Mouse (Mus musculus) forebrain, postnatal 0 days (tissue): Measurements from ENCODE around the gene Cdiptos. TPM values are rescaled to one million over a fixed set of nuclear protein-coding genes. Genes with fewer than 3 reads are reported as not detected.

Experiments used
- ATAC-seq: fragments of 200-750 bp; cut with Nextera tagmentation; 2 replicates; pipeline ENCODE4 v1.8.0; 2017; ENCODE audit warnings: mild to moderate bottlenecking, moderate library complexity
- DNase-seq: peaks from one replicate; pipeline ENCODE4 v3.0.0-alpha.2; 2015
- H3K27ac ChIP-seq: fragments of 300-500 bp; sonication (generic); 2 replicates; pipeline ENCODE4 v1.5.1; 2014; ENCODE audit warnings: low read depth, mild to moderate bottlenecking, antibody characterized with exemption, low read length, moderate library complexity, mixed read lengths
- H3K27me3 ChIP-seq: fragments of 300-500 bp; sonication (generic); 2 replicates; pipeline ENCODE4 v1.6.1; 2014; ENCODE audit warnings: mild to moderate bottlenecking, low read length, mixed read lengths; ENCODE audit not compliant: insufficient read depth
- H3K36me3 ChIP-seq: fragments of 300-500 bp; sonication (generic); 2 replicates; pipeline ENCODE4 v1.6.1; 2014; ENCODE audit warnings: mild to moderate bottlenecking, moderate library complexity; ENCODE audit not compliant: insufficient read depth
- H3K4me1 ChIP-seq: fragments of 300-500 bp; sonication (generic); 2 replicates; pipeline ENCODE4 v1.6.1; 2014; ENCODE audit warnings: antibody characterized with exemption; ENCODE audit not compliant: insufficient read depth
- H3K4me2 ChIP-seq: fragments of 300-500 bp; sonication (generic); 2 replicates; pipeline ENCODE4 v1.6.1; 2014; ENCODE audit warnings: low read depth, mild to moderate bottlenecking, moderate library complexity
- H3K4me3 ChIP-seq: fragments of 300-500 bp; sonication (generic); 2 replicates; pipeline ENCODE4 v1.5.1; 2014; ENCODE audit warnings: low read depth, low read length, mixed read lengths
- H3K9ac ChIP-seq: fragments of 300-500 bp; sonication (generic); 2 replicates; pipeline ENCODE4 v1.6.1; 2014; ENCODE audit warnings: mild to moderate bottlenecking
- H3K9me3 ChIP-seq: fragments of 300-500 bp; sonication (generic); 2 replicates; pipeline ENCODE4 v1.6.1; 2016; ENCODE audit warnings: low read length
- CTCF ChIP-seq: sonication (generic); IDR thresholded peaks from 2 replicates; pipeline ENCODE4 v1.5.1; 2016; ENCODE audit warnings: antibody characterized with exemption, control low read depth, low read depth
- whole genome bisulfite sequencing: fragments of 180-500 bp; shearing (Covaris S2); extraction: QIAGEN DNeasy Blood & Tissue Kit; methylation state at CpG from one replicate; pipeline ENCODE4 v1.1.7; 2014; 5-methylcytosine and 5-hydroxymethylcytosine counted together
- polyA plus RNA-seq: library from polyadenylated mRNA; unstranded; fragments of >200 nt; fragmentation: Nextera tagmentation; extraction: Ambion mirVana; gene quantifications from 2 replicates; pipeline ENCODE4 v1.2.1, GENCODE M21; 2015
- total RNA-seq: library from RNA; depleted of rRNA; stranded (reverse); fragments of >200 nt; gene quantifications from 2 replicates; pipeline ENCODE4 v1.2.3, GENCODE M21; 2014

The Cdiptos gene
- total and polyA plus RNA-seq, 2 experiments from 2014 or later, result 0.53 TPM; not detected in 1

- DNase-seq, result peak; percentile 59
- Histone ChIP-seq H3K9me3 (no peaks in the 10 kb centered on the region), H3K4me2 (peak overlapping the region; percentile 88), H3K36me3 (peaks cover 17% of the 10 kb centered on the region), H3K27ac (peak overlapping the region; percentile 86), H3K27me3 (no peaks in the 10 kb centered on the region), H3K4me3 (peak overlapping the region; percentile 46), H3K4me1 (peaks cover 50% of the 10 kb centered on the region), H3K9ac (peak overlapping the region; percentile 71)
- 0 out of 2 replicates have a peak, but pooled peaks have one; percentile 0 for TF ChIP-seq CTCF
- no peak for ATAC-seq
- 32% methylated on average over 5 of the region's 5 CpGs for WGBS
Observed at GRCm38 (mm10) chr7:127021563-127022527, 45.9 kb upstream of the Cdiptos start.

GRCm38 (mm10) chr7:127020901-127021562 is 45.1 kb upstream of the Cdiptos start, which contains the start of the genes Gm42742 and Prrt2:
Gene Gm42742, minus strand, starts transcription at chr7:127021097.
Gene Prrt2, minus strand, starts transcription at chr7:127021211.
- ATAC-seq, result peak; percentile 30
- WGBS, result 3% methylated on average over 34 of the region's 37 CpGs

GRCm38 (mm10) chr7:127020491-127020890 is 44.6 kb upstream of the Cdiptos start:
- peaks cover 56% of the 10 kb centered on the region for H3K4me1 ChIP-seq
- peak overlapping the region; percentile 88 for H3K4me2 ChIP-seq
- TF ChIP-seq CTCF, result no peak
- H3K4me3 ChIP-seq, result peak overlapping the region; percentile 46
- 12% methylated on average over 5 of the region's 5 CpGs for WGBS
- ATAC-seq (no peak), DNase-seq (no peak)
- peak overlapping the region; percentile 71 for H3K9ac ChIP-seq
- H3K36me3 ChIP-seq, result peaks cover 17% of the 10 kb centered on the region
- peak overlapping the region; percentile 86 for H3K27ac ChIP-seq
- H3K9me3 ChIP-seq, result no peaks in the 10 kb centered on the region
- H3K27me3 ChIP-seq, result no peaks in the 10 kb centered on the region

More at GRCm38 (mm10) chr7:127020901-127021562, 45.1 kb upstream of the Cdiptos start, which contains the start of the genes Gm42742 and Prrt2:
- TF ChIP-seq CTCF, result 0 out of 2 replicates have a peak, but pooled peaks have one; percentile 1
- Histone ChIP-seq H3K4me3 (peak within 1 kb of the TSS; percentile 46), H3K4me1 (peaks cover 51% of the 10 kb centered on the region), H3K9ac (peak within 1 kb of the TSS; percentile 71), H3K27me3 (no peaks in the 10 kb centered on the region), H3K27ac (peak within 1 kb of the TSS; percentile 86), H3K4me2 (peak within 1 kb of the TSS; percentile 88), H3K9me3 (no peaks in the 10 kb centered on the region), H3K36me3 (peaks cover 17% of the 10 kb centered on the region)
- DNase-seq, result peak; percentile 73

- no peak for TF ChIP-seq CTCF
- 40% methylated on average over 3 of the region's 3 CpGs for WGBS
- H3K4me3 ChIP-seq, result peak overlapping the region; percentile 46
- ATAC-seq (no peak), DNase-seq (peak; percentile 24)
- no peaks in the 10 kb centered on the region for H3K27me3 ChIP-seq
- H3K36me3 ChIP-seq, result peaks cover 19% of the 10 kb centered on the region
- H3K9ac ChIP-seq, result peak overlapping the region; percentile 71
- H3K4me2 ChIP-seq, result peak overlapping the region; percentile 88
- H3K4me1 ChIP-seq, result peaks cover 56% of the 10 kb centered on the region
- peak overlapping the region; percentile 86 for H3K27ac ChIP-seq
- H3K9me3 ChIP-seq, result no peaks in the 10 kb centered on the region
Observed at GRCm38 (mm10) chr7:127020031-127020430, 44.1 kb upstream of the Cdiptos start.

- Histone ChIP-seq H3K4me1 (peaks cover 53% of the 10 kb centered on the region), H3K27ac (peak overlapping the region; percentile 86; the same call in 1 of the 2 replicates), H3K9me3 (no peaks in the 10 kb centered on the region), H3K36me3 (peaks cover 23% of the 10 kb centered on the region), H3K4me3 (peak overlapping the region; percentile 46), H3K9ac (peak overlapping the region; percentile 71), H3K27me3 (no peaks in the 10 kb centered on the region), H3K4me2 (peak overlapping the region; percentile 88)
- no peak for ATAC-seq
- no peak for TF ChIP-seq CTCF
- no peak for DNase-seq
- 73% methylated on average over 14 of the region's 14 CpGs for WGBS
Observed at GRCm38 (mm10) chr7:127019306-127019960, 43.5 kb upstream of the Cdiptos start.
